Mouse (Mus musculus) left cerebral cortex, adult 18-20 months (tissue): ENCODE data around the gene Gm49601. TPM values are rescaled to one million over a fixed set of nuclear protein-coding genes. Genes with fewer than 3 reads are reported as not detected.

ENCODE experiments used
- DNase-seq, 2 experiments: peaks; one replicate each; pipeline ENCODE4 v3.0.0; 2021 to 2022; ENCODE audit warnings: low spot score in 2 of 2, mixed read lengths in 1 of 2
- total RNA-seq, 2 experiments: library from RNA; stranded (reverse); gene quantifications; 2 replicates each; pipeline ENCODE4 v1.2.3; 2021

Gm49601 gene
- total RNA-seq, 2 experiments from 2014 or later, result 231 to 252 TPM

GRCm38 (mm10) chr16:18609099-18609498 lies 17.1 kb downstream of the Gm49601 start:
- DNase-seq, result no peak

GRCm38 (mm10) chr16:18608226-18608625 lies 18.0 kb downstream of the Gm49601 start:
- no peak for DNase-seq

GRCm38 (mm10) chr16:18605705-18606104 lies 20.5 kb downstream of the Gm49601 start:
- no peak for DNase-seq

- no peak for DNase-seq
Measured at GRCm38 (mm10) chr16:18604267-18604701, 21.9 kb downstream of the Gm49601 start.

- no peak for DNase-seq
Measured at GRCm38 (mm10) chr16:18601447-18601846, 24.8 kb downstream of the Gm49601 start.

GRCm38 (mm10) chr16:18598006-18598405 lies 28.2 kb downstream of the Gm49601 start:
- DNase-seq, result no peak

- DNase-seq, result no peak
Measured at GRCm38 (mm10) chr16:18596255-18596654, 30.0 kb downstream of the Gm49601 start.

- no peak for DNase-seq
Measured at GRCm38 (mm10) chr16:18593930-18594329, 32.3 kb downstream of the Gm49601 start.

- no peak for DNase-seq
Measured at GRCm38 (mm10) chr16:18591047-18592018, 34.9 kb downstream of the Gm49601 start.

GRCm38 (mm10) chr16:18589804-18590790 lies 36.1 kb downstream of the Gm49601 start, which contains the start of gene Tbx1:
Gene Tbx1, minus strand, starts transcription at chr16:18590671.
- DNase-seq, result no peak

GRCm38 (mm10) chr16:18589080-18589621 lies 37.1 kb downstream of the Gm49601 start:
- DNase-seq, result no peak

- no peak for DNase-seq
Measured at GRCm38 (mm10) chr16:18588738-18589055, 37.5 kb downstream of the Gm49601 start.

- DNase-seq, result no peak
Measured at GRCm38 (mm10) chr16:18587847-18588737, 38.1 kb downstream of the Gm49601 start.

GRCm38 (mm10) chr16:18586906-18587546 lies 39.2 kb downstream of the Gm49601 start:
- no peak for DNase-seq

- DNase-seq, result no peak
Measured at GRCm38 (mm10) chr16:18586076-18586905, 39.9 kb downstream of the Gm49601 start.

- DNase-seq, result no peak
Measured at GRCm38 (mm10) chr16:18585676-18586075, 40.6 kb downstream of the Gm49601 start.

GRCm38 (mm10) chr16:18584901-18585510 lies 41.2 kb downstream of the Gm49601 start:
- DNase-seq, result no peak

GRCm38 (mm10) chr16:18583673-18584357 lies 42.4 kb downstream of the Gm49601 start:
- no peak for DNase-seq
